Mouse (Mus musculus): ENCODE results near the gene Ltbp4.

- no peak for TF ChIP-seq MAX (IDR thresholded peaks at IDR 0.05; ENCODE audit: low read length)
- TF ChIP-seq POLR2A (IDR thresholded peaks at IDR 0.05; ENCODE audit: low read depth, low read length): no peak
Measured at GRCm38 (mm10) chr7:27276021-27276420, 61.5 kb downstream of the Ltbp4 start.
